Mouse (Mus musculus): ENCODE data around the gene Napepld. TPM values are rescaled to one million over a fixed set of nuclear protein-coding genes. Genes with fewer than 3 reads are reported as not detected.

Napepld gene
- polyA plus RNA-seq, 2 experiments: 2.2 to 2.3 TPM

DNA sequence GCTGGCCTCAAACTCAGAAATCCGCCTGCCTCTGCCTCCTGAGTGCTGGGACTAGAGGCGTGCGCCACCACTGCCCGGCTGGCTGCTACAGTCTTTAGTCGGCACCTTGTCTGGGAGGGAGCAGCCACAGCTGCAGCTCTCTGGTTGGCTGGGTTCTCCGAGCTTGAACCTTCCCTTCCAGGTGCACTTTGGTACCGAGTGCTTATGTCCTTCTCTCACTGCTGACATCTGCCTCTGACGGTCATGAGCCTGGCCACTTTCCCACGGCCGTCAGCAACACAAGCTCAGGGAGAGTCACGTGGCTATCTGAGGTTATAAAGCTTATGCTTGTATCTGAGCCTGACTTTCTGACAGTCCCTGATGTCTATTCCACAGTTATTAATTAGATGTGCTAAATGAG, 37.9 kb upstream of the Napepld start:
- 90% methylated on average over 11 of the region's 11 CpGs for WGBS
- no peak for TF ChIP-seq POLR2A (IDR thresholded peaks at IDR 0.05; ENCODE audit: borderline replicate concordance, extremely low read depth, insufficient read depth, insufficient read length)

DNA sequence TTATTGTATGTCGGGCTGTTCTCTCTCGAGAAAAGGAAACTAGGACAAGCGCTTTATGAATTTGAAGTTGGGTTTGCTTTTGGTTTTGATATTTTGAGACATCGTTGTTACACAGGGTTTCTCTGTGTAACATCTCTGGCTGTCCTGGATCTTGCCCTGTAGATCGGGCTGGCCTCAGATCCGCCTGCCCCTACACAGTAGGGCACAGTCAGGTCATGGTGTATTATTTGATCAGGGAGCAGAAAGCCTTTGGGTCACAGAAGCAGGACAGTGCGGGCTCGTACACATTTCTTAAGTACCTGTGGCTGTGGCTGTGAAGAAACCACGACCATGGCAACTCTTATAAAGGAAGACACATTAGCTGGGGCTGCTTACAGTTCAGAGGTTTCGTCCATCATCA, 36.4 kb upstream of the Napepld start:
- Histone ChIP-seq H3K9ac (ENCODE audit: low read depth, low read length, severe bottlenecking) (peak overlapping the region; percentile 89), H3K9me3 (ENCODE audit: control insufficient read depth, low read length) (no peaks in the 10 kb centered on the region), H3K4me1 (ENCODE audit: control insufficient read depth, insufficient read depth, low read length) (peaks cover 6% of the 10 kb centered on the region), H3K27me3 (ENCODE audit: control insufficient read depth, insufficient read depth, low read length) (no peaks in the 10 kb centered on the region), H3K36me3 (ENCODE audit: control insufficient read depth, insufficient read depth, low read length) (peaks cover 33% of the 10 kb centered on the region), H3K4me3 (replicated peaks; ENCODE audit: low read length) (peak overlapping the region; percentile 82), H3K4me2 (replicated peaks; ENCODE audit: low read depth, low read length, severe bottlenecking) (peak overlapping the region; percentile 87), H3K27ac (replicated peaks; ENCODE audit: low read depth, low read length) (0 out of 2 replicates have a peak overlapping the region, but pooled peaks have one; percentile 81)
- no peak for TF ChIP-seq POLR2A (IDR thresholded peaks at IDR 0.05; ENCODE audit: borderline replicate concordance, extremely low read depth, insufficient read depth, insufficient read length)
- WGBS: 24% methylated on average over 10 of the region's 10 CpGs
- no peak for DNase-seq (ENCODE audit: low spot score)
- no peak for ATAC-seq (ENCODE audit: low FRiP score, low read depth)

More for the DNA sequence above, 37.9 kb upstream of the Napepld start:
- Histone ChIP-seq H3K9me3 (ENCODE audit: control insufficient read depth, low read length) (no peaks in the 10 kb centered on the region), H3K4me2 (replicated peaks; ENCODE audit: low read depth, low read length, severe bottlenecking) (no peak overlapping the region), H3K4me1 (ENCODE audit: control insufficient read depth, insufficient read depth, low read length) (peaks cover 6% of the 10 kb centered on the region), H3K9ac (ENCODE audit: low read depth, low read length, severe bottlenecking) (no peak overlapping the region), H3K4me3 (replicated peaks; ENCODE audit: low read length) (no peak overlapping the region), H3K36me3 (ENCODE audit: control insufficient read depth, insufficient read depth, low read length) (peaks cover 47% of the 10 kb centered on the region), H3K27ac (replicated peaks; ENCODE audit: low read depth, low read length) (no peak overlapping the region), H3K27me3 (ENCODE audit: control insufficient read depth, insufficient read depth, low read length) (no peaks in the 10 kb centered on the region)
- ATAC-seq (ENCODE audit: low FRiP score, low read depth): no peak
- no peak for DNase-seq (ENCODE audit: low spot score)

DNA sequence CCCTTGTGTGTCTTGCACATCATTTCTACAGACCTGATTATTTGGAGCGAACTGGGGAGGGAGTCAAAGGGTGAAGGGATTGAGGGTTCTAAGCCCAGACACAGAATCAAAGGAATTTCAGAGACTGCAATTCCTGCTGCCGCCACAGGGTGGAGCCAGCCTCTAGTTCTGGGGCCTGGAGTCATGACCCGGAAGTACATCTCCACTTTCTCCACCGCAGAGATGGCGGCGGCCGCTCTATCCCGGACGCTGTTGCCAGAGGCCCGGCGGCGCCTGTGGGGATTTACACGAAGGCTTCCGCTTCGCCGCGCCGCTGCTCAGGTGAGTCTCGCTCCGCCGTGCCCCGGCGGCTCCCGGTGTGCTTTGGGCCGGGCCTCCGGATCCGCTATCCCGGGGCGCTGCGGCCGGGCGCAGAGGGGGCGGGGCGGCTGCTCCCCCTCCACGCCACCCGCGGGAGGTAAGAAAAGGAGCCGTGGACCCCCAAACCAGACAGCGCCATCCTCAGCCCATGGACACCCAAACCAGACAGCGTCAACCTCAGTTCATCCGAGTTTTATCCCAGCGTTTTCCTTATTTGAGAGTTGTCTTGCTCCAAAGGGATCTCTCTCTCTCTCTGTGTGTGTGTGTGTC, 35.9 kb upstream of the Napepld start, which contains the start of gene Pmpcb:
Pmpcb (plus strand) TSS at position 186 of the 630 bp plus-strand sequence.
- WGBS: 1% methylated on average over 30 of the region's 42 CpGs
- TF ChIP-seq POLR2A (IDR thresholded peaks at IDR 0.05; ENCODE audit: borderline replicate concordance, extremely low read depth, insufficient read depth, insufficient read length): 0 out of 2 replicates have a peak, but pooled peaks have one; percentile 45

DNA sequence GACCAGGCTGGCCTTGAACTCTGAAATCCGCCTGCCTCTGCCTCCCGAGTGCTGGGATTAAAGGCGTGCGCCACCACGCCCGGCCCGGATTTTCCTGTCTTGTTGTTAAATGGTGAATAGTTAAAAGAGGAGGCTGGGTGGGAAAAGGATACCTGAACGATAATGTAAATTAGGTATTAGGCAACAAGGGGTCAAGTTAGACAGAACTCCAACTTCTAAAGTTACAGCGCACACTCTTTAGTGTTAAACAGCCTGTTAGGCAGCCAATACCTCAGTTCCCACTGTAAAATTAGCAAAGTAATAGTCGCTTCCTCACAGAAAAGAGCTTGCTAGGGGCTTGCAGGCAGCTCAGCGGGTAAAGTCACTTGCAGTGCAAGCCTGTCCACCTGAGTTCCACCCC, 34.9 kb upstream of the Napepld start:
- H3K27ac ChIP-seq (replicated peaks; ENCODE audit: low read depth, low read length): no peak overlapping the region
- 77% methylated on average over 10 of the region's 11 CpGs for WGBS
- H3K9ac ChIP-seq (ENCODE audit: low read depth, low read length, severe bottlenecking): no peak overlapping the region
- peaks cover 17% of the 10 kb centered on the region for H3K36me3 ChIP-seq (ENCODE audit: control insufficient read depth, insufficient read depth, low read length)
- DNase-seq (ENCODE audit: low spot score) (no peak), ATAC-seq (ENCODE audit: low FRiP score, low read depth) (no peak)
- H3K27me3 ChIP-seq (ENCODE audit: control insufficient read depth, insufficient read depth, low read length): no peaks in the 10 kb centered on the region
- no peak overlapping the region for H3K4me2 ChIP-seq (replicated peaks; ENCODE audit: low read depth, low read length, severe bottlenecking)
- H3K4me1 ChIP-seq (ENCODE audit: control insufficient read depth, insufficient read depth, low read length): peaks cover 6% of the 10 kb centered on the region
- H3K4me3 ChIP-seq (replicated peaks; ENCODE audit: low read length): no peak overlapping the region
- TF ChIP-seq POLR2A (IDR thresholded peaks at IDR 0.05; ENCODE audit: borderline replicate concordance, extremely low read depth, insufficient read depth, insufficient read length): no peak
- no peaks in the 10 kb centered on the region for H3K9me3 ChIP-seq (ENCODE audit: control insufficient read depth, low read length)

More for the DNA sequence above, 35.9 kb upstream of the Napepld start, which contains the start of gene Pmpcb:
- peak within 1 kb of the TSS; percentile 81 for H3K27ac ChIP-seq (replicated peaks; ENCODE audit: low read depth, low read length)
- peak; percentile 94 for DNase-seq (ENCODE audit: low spot score)
- no peaks in the 10 kb centered on the region for H3K9me3 ChIP-seq (ENCODE audit: control insufficient read depth, low read length)
- H3K4me3 ChIP-seq (replicated peaks; ENCODE audit: low read length): peak within 1 kb of the TSS; percentile 82
- peak; percentile 92 for ATAC-seq (ENCODE audit: low FRiP score, low read depth)
- peak within 1 kb of the TSS; percentile 89 for H3K9ac ChIP-seq (ENCODE audit: low read depth, low read length, severe bottlenecking)
- H3K36me3 ChIP-seq (ENCODE audit: control insufficient read depth, insufficient read depth, low read length): peaks cover 27% of the 10 kb centered on the region
- no peaks in the 10 kb centered on the region for H3K27me3 ChIP-seq (ENCODE audit: control insufficient read depth, insufficient read depth, low read length)
- peak within 1 kb of the TSS; percentile 87 for H3K4me2 ChIP-seq (replicated peaks; ENCODE audit: low read depth, low read length, severe bottlenecking)
- peaks cover 6% of the 10 kb centered on the region for H3K4me1 ChIP-seq (ENCODE audit: control insufficient read depth, insufficient read depth, low read length)

DNA sequence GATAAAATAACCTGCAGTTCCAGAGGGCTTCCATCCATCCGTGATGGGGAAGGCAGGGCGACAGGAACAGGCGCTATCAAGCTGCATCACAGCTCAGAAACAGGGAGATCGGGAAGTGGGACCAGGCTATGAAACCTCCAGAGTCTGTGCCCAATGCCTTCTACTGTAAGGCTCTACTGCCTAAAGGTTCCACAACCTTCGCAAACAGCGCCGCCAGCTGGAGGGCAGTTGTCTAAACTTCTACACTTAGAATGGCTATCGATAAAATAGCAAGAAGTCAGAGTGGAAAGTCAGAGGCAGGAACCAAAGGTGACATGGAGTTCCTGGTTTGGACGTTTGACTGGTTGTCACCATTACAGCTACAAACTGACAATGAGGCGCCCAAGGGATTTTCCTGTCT, 34.4 kb upstream of the Napepld start:
- peaks cover 6% of the 10 kb centered on the region for H3K4me1 ChIP-seq (ENCODE audit: control insufficient read depth, insufficient read depth, low read length)
- no peak overlapping the region for H3K9ac ChIP-seq (ENCODE audit: low read depth, low read length, severe bottlenecking)
- peak; percentile 67 for DNase-seq (ENCODE audit: low spot score)
- H3K27me3 ChIP-seq (ENCODE audit: control insufficient read depth, insufficient read depth, low read length): no peaks in the 10 kb centered on the region
- H3K9me3 ChIP-seq (ENCODE audit: control insufficient read depth, low read length): no peaks in the 10 kb centered on the region
- H3K4me2 ChIP-seq (replicated peaks; ENCODE audit: low read depth, low read length, severe bottlenecking): peak overlapping the region; percentile 19; the same call in 1 of the 2 replicates
- no peak for TF ChIP-seq POLR2A (IDR thresholded peaks at IDR 0.05; ENCODE audit: borderline replicate concordance, extremely low read depth, insufficient read depth, insufficient read length)
- H3K4me3 ChIP-seq (replicated peaks; ENCODE audit: low read length): peak overlapping the region; percentile 16
- H3K27ac ChIP-seq (replicated peaks; ENCODE audit: low read depth, low read length): no peak overlapping the region
- H3K36me3 ChIP-seq (ENCODE audit: control insufficient read depth, insufficient read depth, low read length): peaks cover 15% of the 10 kb centered on the region
- ATAC-seq (ENCODE audit: low FRiP score, low read depth): no peak
- 28% methylated on average over 10 of the region's 10 CpGs for WGBS

Measured in limb, embryonic 14.5 days (tissue).